Mouse (Mus musculus): Measurements from ENCODE around the gene Lysmd4. TPM values are rescaled to one million over a fixed set of nuclear protein-coding genes. Genes with fewer than 3 reads are reported as not detected.

Gene Lysmd4
- polyA plus RNA-seq, 1 experiment from 2014 or later: 17.3 TPM

DNA sequence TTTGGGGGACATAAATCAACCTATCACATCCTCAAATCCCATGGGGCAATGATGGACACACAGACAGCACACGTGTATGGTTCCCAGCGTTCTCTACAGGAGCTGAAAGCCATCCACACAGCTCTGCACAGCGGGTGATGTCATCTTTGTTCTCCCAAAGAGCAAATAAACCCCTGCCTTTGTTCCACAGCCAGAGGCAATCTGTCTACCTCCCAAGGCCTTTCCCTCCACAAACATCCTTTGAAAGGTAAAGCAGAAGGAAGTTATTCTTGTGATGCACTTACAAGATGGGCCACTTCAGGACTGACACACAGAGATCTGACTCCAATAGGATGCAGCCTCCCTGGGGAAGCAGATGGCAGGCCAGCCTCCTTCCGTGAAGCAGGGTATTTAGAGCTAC lies 10.4 kb upstream of the Lysmd4 start:
- no peak for ATAC-seq (replicated peaks; ENCODE audit: low FRiP score)
- H3K4me2 ChIP-seq: no peak overlapping the region

DNA sequence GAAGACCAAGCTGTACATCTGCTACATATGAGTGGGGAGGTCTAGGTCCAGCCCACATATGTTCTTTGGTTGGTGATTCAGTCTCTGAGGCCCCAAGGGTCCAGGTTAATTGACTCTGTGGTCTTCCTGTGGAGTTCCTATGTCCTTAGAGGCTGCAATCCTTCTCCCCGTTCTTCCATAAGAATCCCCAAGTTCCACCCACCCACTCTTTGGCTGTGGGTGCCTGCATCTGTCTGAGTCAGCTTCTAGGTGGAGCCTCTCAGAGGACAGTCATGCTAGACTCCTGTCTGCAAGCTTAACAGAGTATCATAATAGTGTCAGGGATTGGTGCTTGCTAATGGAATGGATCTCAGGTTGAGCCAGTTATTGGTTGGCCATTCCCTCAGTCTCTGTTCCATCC lies 8.8 kb upstream of the Lysmd4 start:
- no peaks in the 10 kb centered on the region for H3K36me3 ChIP-seq
- H3K4me2 ChIP-seq: no peak overlapping the region
- H3K9ac ChIP-seq: no peak overlapping the region
- H3K4me3 ChIP-seq (replicated peaks): no peak overlapping the region
- no peaks in the 10 kb centered on the region for H3K27me3 ChIP-seq
- no peaks in the 10 kb centered on the region for H3K4me1 ChIP-seq
- no peaks in the 10 kb centered on the region for H3K9me3 ChIP-seq (replicated peaks)
- ATAC-seq (replicated peaks; ENCODE audit: low FRiP score): no peak
- WGBS: 88% methylated on average over 1 of the region's 1 CpGs
- no peak overlapping the region for H3K27ac ChIP-seq

More for the DNA sequence above, 10.4 kb upstream of the Lysmd4 start:
- no peaks in the 10 kb centered on the region for H3K4me1 ChIP-seq
- no peaks in the 10 kb centered on the region for H3K27me3 ChIP-seq
- H3K36me3 ChIP-seq: no peaks in the 10 kb centered on the region
- H3K9me3 ChIP-seq (replicated peaks): no peaks in the 10 kb centered on the region
- H3K4me3 ChIP-seq (replicated peaks): no peak overlapping the region
- no peak overlapping the region for H3K9ac ChIP-seq
- WGBS: 63% methylated on average over 4 of the region's 4 CpGs
- H3K27ac ChIP-seq: no peak overlapping the region

DNA sequence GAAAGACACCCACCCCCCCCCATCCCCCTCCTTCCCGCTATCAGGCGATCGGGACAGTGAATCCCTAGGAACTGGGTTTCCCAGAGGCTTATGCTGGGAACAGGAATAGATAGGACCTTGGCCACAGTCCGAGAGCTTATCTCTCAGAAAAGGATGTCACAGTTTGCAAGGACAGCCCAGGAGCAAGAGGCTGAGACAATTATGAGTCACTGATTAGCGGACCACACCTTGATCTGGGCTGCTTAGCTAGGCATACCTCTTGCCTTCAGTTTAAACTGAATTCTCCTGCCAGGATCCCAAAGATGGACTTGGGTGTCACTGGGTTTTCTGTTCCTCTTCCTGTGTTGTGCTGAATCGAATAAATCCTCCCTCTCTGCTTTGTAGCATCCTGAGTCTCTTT lies 6.0 kb upstream of the Lysmd4 start:
- no peak for ATAC-seq (replicated peaks; ENCODE audit: low FRiP score)
- Histone ChIP-seq H3K36me3 (no peaks in the 10 kb centered on the region), H3K4me1 (no peaks in the 10 kb centered on the region), H3K4me3 (replicated peaks) (no peak overlapping the region), H3K27me3 (no peaks in the 10 kb centered on the region), H3K9me3 (replicated peaks) (no peaks in the 10 kb centered on the region), H3K4me2 (no peak overlapping the region), H3K9ac (no peak overlapping the region), H3K27ac (no peak overlapping the region)
- WGBS: 89% methylated on average over 6 of the region's 6 CpGs

DNA sequence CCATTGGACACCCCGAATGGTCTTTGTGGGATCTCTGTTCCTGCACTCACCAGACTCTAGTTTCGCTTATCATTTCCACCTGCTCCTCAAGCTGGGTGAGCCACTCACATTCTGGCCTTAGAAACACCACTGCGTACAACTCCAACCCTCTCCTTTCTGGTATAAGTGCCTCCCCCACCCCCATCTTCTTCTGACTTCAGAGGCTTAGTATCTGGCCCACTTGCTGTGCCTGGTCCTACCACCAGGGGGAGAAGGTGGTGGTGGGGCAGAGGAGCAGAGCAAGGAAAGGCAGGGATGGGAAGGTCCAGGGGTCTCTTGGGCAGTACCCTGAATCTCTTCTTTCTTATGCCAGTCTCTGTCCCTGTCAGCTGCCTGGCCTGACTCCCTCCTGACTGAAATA lies 5.3 kb upstream of the Lysmd4 start:
- H3K36me3 ChIP-seq: no peaks in the 10 kb centered on the region
- WGBS: 78% methylated on average over 3 of the region's 3 CpGs
- H3K4me3 ChIP-seq (replicated peaks): no peak overlapping the region
- H3K4me2 ChIP-seq: no peak overlapping the region
- H3K9ac ChIP-seq: no peak overlapping the region
- H3K27me3 ChIP-seq: no peaks in the 10 kb centered on the region
- H3K9me3 ChIP-seq (replicated peaks): no peaks in the 10 kb centered on the region
- H3K4me1 ChIP-seq: peaks cover 3% of the 10 kb centered on the region
- no peak for ATAC-seq (replicated peaks; ENCODE audit: low FRiP score)
- no peak overlapping the region for H3K27ac ChIP-seq

DNA sequence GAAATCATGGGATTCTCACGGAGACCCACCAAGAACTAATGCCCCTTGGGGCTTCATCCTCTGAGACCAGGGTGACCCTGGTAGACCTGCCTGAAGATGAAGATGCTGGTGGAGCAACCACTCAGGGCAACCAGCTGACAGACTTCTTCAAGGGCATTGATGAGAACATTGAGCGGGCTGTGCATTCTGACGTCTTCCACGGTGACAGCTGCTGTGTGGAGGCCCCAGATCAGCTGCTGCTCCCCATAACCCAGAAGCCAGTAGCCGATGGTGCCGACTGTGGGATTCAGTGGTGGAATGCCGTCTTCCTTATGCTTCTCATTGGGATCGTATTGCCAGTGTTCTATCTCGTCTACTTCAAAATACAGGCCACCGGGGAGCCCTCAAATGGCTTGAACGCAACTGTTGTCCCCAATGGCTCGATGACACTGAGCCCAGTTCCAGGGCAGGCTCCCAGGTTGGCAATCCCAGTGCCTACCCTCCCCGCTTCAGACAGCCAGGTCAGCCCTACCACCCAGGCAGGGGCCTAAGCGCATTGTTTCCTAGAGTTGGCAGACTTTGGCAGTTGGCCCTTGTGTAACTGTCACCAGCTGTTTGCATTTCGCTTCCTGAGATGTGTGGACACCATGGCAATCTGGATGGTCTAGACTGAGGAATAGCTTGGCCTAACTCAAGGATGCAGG lies 3.7 kb downstream of the Lysmd4 start:
- no peaks in the 10 kb centered on the region for H3K27me3 ChIP-seq
- peaks cover 17% of the 10 kb centered on the region for H3K4me1 ChIP-seq
- ATAC-seq (replicated peaks; ENCODE audit: low FRiP score): no peak
- H3K36me3 ChIP-seq: peaks cover 32% of the 10 kb centered on the region
- no peak overlapping the region for H3K9ac ChIP-seq
- 92% methylated on average over 15 of the region's 15 CpGs for WGBS
- H3K4me3 ChIP-seq (replicated peaks): no peak overlapping the region
- H3K4me2 ChIP-seq: no peak overlapping the region
- no peaks in the 10 kb centered on the region for H3K9me3 ChIP-seq (replicated peaks)
- no peak overlapping the region for H3K27ac ChIP-seq

DNA sequence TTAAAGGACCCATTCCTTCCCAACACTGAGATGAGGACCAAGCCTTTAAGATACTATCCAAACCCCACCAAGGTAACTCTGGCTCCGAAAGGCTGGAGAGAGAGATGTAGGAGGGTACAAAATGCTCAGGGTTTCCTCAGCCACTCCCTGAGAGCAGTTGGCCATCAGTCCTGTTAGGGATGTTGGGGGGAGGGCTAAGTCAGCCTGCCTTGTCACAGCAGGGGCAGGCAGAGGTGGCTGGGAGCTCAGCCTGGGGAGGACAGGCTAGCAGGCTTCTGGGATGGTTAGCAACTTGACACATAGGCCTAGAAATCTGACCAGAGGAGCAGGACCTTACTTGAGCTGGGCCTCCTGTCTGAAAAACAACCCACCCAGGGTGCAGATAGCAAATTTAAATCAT lies 5.2 kb downstream of the Lysmd4 start:
- ATAC-seq (replicated peaks; ENCODE audit: low FRiP score): no peak
- 70% methylated on average over 1 of the region's 1 CpGs for WGBS
- Histone ChIP-seq H3K4me3 (replicated peaks) (no peak overlapping the region), H3K4me2 (no peak overlapping the region), H3K27ac (no peak overlapping the region), H3K9me3 (replicated peaks) (no peaks in the 10 kb centered on the region), H3K27me3 (no peaks in the 10 kb centered on the region), H3K4me1 (peaks cover 13% of the 10 kb centered on the region), H3K9ac (no peak overlapping the region), H3K36me3 (peaks cover 43% of the 10 kb centered on the region)

DNA sequence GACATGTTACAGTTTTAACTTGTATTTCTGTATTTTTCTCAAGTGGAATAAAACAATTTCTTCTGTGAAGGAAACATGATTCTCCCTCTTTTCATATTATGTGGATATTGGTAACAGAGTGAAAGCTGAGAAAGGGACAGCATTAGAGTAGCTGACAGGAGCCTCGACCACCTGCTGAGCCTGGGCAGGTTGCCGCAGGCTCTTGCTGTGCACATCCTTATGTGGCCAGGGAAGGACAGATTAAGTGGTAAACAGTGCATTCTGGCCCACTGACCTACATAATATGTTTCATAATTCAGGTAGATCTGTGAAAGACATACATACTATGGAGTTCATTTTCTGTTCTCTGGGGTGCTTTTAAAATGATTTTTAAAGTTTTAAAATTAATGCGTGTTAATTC lies 6.0 kb downstream of the Lysmd4 start:
- WGBS: 76% methylated on average over 3 of the region's 3 CpGs
- no peak for ATAC-seq (replicated peaks; ENCODE audit: low FRiP score)
- no peaks in the 10 kb centered on the region for H3K27me3 ChIP-seq
- H3K27ac ChIP-seq: no peak overlapping the region
- H3K36me3 ChIP-seq: peaks cover 50% of the 10 kb centered on the region
- H3K9ac ChIP-seq: no peak overlapping the region
- H3K9me3 ChIP-seq (replicated peaks): no peaks in the 10 kb centered on the region
- peaks cover 7% of the 10 kb centered on the region for H3K4me1 ChIP-seq
- H3K4me3 ChIP-seq (replicated peaks): no peak overlapping the region
- no peak overlapping the region for H3K4me2 ChIP-seq

DNA sequence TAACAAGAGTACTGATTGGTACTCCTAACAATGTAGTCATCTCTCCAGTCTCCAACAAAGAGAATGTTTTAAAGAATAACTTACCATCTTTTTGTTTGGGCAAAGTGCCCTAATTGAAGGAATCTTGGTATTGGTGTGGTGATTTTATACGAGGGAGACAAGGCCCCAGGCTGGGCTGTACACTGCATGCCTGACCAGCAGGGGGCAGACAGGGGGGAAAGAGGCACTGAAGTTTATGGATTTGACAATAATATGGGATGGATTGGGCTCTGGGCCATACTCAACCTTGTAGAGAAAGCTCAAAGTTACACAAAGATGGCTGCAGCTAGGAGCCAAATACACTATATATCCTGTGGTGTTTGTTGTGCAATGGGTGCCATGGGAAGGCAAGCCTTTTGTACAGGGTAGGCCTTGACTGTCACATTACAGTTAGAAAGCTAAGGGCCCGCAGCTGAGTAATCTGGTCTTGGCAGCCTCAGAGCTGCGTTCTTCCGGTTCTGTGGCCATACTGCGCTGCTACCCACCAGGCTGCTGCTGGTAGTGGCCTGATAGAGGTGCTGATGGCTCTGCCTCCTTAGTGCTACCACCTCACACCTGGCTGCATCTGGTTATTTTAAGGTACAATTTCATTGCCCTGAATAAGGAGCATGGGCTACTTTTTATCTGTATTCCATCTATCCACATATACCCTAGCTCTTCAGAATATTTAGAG lies 6.7 kb downstream of the Lysmd4 start:
- H3K36me3 ChIP-seq: peaks cover 51% of the 10 kb centered on the region
- H3K27me3 ChIP-seq: no peaks in the 10 kb centered on the region
- H3K27ac ChIP-seq: no peak overlapping the region
- 80% methylated on average over 5 of the region's 5 CpGs for WGBS
- H3K9ac ChIP-seq: no peak overlapping the region
- H3K4me2 ChIP-seq: no peak overlapping the region
- H3K4me1 ChIP-seq: peaks cover under 1% of the 10 kb centered on the region; the same call in 1 of the 2 replicates
- ATAC-seq (replicated peaks; ENCODE audit: low FRiP score): peak; percentile 54; the same call in 1 of the 2 replicates
- H3K9me3 ChIP-seq (replicated peaks): no peaks in the 10 kb centered on the region
- H3K4me3 ChIP-seq (replicated peaks): no peak overlapping the region

DNA sequence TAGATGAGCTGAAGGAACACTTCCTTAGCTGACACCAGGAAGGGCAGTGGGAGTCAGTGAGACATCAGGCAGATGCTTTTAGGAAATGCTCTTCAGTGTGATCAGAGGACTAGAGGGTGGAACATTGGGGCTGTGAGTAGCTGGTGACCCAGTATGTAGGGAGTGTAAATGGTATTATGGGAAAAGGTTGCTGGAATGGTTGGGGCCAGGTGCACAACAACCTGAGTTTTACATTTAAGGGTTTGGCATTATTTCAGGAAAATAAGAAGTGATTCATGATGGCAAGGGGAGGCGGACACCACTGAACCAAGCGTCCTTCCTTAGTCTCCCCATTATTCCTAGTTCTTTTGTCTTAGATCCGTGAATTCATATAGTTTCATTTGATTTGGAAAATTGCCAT lies 7.4 kb downstream of the Lysmd4 start:
- Histone ChIP-seq H3K9ac (no peak overlapping the region), H3K27ac (no peak overlapping the region), H3K9me3 (replicated peaks) (no peaks in the 10 kb centered on the region), H3K4me1 (no peaks in the 10 kb centered on the region), H3K27me3 (no peaks in the 10 kb centered on the region), H3K36me3 (peaks cover 52% of the 10 kb centered on the region), H3K4me3 (replicated peaks) (no peak overlapping the region), H3K4me2 (no peak overlapping the region)
- ATAC-seq (replicated peaks; ENCODE audit: low FRiP score): no peak
- 72% methylated on average over 3 of the region's 3 CpGs for WGBS

DNA sequence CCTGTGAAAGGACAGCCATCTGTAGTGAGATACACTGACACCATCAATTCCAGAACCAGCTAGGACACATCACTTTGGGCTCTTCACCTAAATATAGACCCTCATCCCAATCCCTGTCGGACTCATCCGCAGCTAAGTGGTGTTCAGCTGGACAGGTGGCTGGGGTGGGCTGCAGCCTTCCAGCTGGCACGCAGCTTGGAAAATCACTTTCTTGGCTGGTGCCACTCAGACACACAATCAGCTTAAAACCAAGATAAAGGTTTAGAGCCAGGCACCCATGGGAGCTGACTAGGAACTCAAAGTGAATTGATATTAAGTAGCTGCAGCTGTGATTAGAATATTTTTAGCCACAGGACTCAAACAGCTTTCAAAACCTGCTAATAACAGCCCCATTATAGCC lies 7.9 kb downstream of the Lysmd4 start:
- Histone ChIP-seq H3K4me1 (no peaks in the 10 kb centered on the region), H3K36me3 (peaks cover 53% of the 10 kb centered on the region), H3K4me3 (replicated peaks) (no peak overlapping the region), H3K9me3 (replicated peaks) (no peaks in the 10 kb centered on the region), H3K4me2 (no peak overlapping the region), H3K27me3 (no peaks in the 10 kb centered on the region), H3K27ac (no peak overlapping the region), H3K9ac (no peak overlapping the region)
- no peak for ATAC-seq (replicated peaks; ENCODE audit: low FRiP score)
- WGBS: 94% methylated on average over 3 of the region's 3 CpGs

DNA sequence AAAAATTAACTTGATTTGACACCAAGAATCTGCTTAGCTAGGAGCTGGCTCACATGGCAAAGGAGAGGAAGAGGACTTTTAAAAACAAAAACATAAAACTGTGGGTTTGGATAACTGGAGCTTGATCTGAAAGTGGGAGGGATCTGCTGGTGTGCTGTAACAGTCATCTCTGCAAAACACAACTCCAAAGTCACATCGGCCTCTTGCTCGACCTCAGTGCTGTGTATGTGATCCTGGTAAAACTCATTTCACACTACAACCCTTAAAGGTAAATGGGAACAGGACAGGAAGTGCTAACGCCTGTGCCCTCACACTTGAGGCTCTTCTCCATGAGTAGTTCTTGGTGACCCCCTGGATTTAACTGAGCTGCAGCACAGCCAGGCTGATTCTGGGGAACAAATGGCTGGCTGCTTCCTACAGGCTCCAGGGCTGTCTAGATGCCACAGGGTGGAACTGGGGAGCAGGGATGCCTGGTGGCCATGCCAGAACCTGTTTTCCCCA lies 8.3 kb downstream of the Lysmd4 start:
- no peak overlapping the region; the same call in 1 of the 2 replicates for H3K27ac ChIP-seq

DNA sequence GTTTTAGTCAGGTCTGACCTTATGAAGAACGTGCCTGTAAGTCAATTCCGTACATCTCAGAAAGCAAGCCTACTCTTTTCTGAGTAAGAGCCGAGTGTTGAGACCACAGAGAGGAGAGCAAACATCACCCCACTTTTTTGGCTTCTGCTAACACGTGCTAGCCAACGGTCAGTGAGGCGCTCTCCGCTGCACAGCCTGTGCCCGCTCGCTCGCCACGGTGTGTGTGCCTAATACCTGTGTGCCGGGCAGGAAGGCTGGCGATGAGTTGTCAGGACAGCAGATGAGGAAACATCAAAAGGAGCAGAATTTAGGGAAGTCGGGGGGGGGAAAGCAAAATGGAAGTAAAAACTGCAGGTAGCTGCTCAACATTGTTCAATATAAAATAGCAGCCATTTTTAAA lies 10.2 kb downstream of the Lysmd4 start:
- no peak for ATAC-seq (replicated peaks; ENCODE audit: low FRiP score)
- Histone ChIP-seq H3K4me1 (no peaks in the 10 kb centered on the region), H3K9me3 (replicated peaks) (no peaks in the 10 kb centered on the region), H3K4me2 (no peak overlapping the region), H3K27me3 (no peaks in the 10 kb centered on the region), H3K4me3 (replicated peaks) (no peak overlapping the region), H3K9ac (no peak overlapping the region), H3K27ac (no peak overlapping the region), H3K36me3 (peaks cover 54% of the 10 kb centered on the region)
- WGBS: 92% methylated on average over 14 of the region's 14 CpGs

More for the DNA sequence above, 8.3 kb downstream of the Lysmd4 start:
- Histone ChIP-seq H3K4me2 (no peak overlapping the region), H3K4me3 (replicated peaks) (no peak overlapping the region), H3K9ac (no peak overlapping the region), H3K36me3 (peaks cover 53% of the 10 kb centered on the region), H3K27me3 (no peaks in the 10 kb centered on the region), H3K9me3 (replicated peaks) (no peaks in the 10 kb centered on the region), H3K4me1 (no peaks in the 10 kb centered on the region)
- no peak for ATAC-seq (replicated peaks; ENCODE audit: low FRiP score)
- 77% methylated on average over 3 of the region's 3 CpGs for WGBS
